Comparison of ENCODE assay signal across 22 mouse cellular contexts in genomic region chr2:25600037-25600436, GRCm38 (mm10). TPM values are rescaled to one million over a fixed set of nuclear protein-coding genes. Genes with fewer than 3 reads are reported as not detected.
"Had no signal": no experiment of that assay in that cellular context is flagged by ENCODE, and none has a peak within 500 bp of the region (broad histone marks: within the 10 kb centered on the region; RNA-seq: fewer than 3 reads in every experiment).

No protein-coding gene starts in this region.

- H3K9ac ChIP-seq: hindbrain, embryonic 14.5 days; limb, embryonic 13.5 days; midbrain, embryonic 12.5 days; midbrain, embryonic 15.5 days; neural tube, embryonic 13.5 days had no signal

- H3K4me2 ChIP-seq: hindbrain, embryonic 14.5 days; limb, embryonic 13.5 days; midbrain, embryonic 12.5 days; midbrain, embryonic 15.5 days; neural tube, embryonic 13.5 days had no signal

- H3K27ac ChIP-seq: hindbrain, embryonic 14.5 days; hindbrain, postnatal 0 days; layer of hippocampus, adult 2 months; limb, embryonic 10.5 days; limb, embryonic 13.5 days; midbrain, embryonic 12.5 days; midbrain, embryonic 15.5 days; neural tube, embryonic 13.5 days had no signal

- H3K4me3 ChIP-seq: layer of hippocampus, adult 2 months; limb, embryonic 10.5 days; limb, embryonic 13.5 days; midbrain, embryonic 12.5 days; midbrain, embryonic 15.5 days; neural tube, embryonic 13.5 days had no signal

- H3K4me1 ChIP-seq: limb, embryonic 10.5 days; limb, embryonic 13.5 days; midbrain, embryonic 12.5 days; midbrain, embryonic 15.5 days; neural tube, embryonic 13.5 days had no signal

- DNase-seq: kidney, adult 11 months; kidney, adult 9 months; kidney, postnatal 25 days; layer of hippocampus, adult 9-11 months; lung, adult 18-20 months; lung, postnatal 14 days; lung, postnatal 4 days; retina, postnatal 1 day; right cerebral cortex, postnatal 25 days; thymus, adult 18-20 months; thymus, postnatal 36 days had no signal

- H3K9me3 ChIP-seq: limb, embryonic 10.5 days; limb, embryonic 13.5 days; midbrain, embryonic 12.5 days; midbrain, embryonic 15.5 days; neural tube, embryonic 13.5 days had no signal

- H3K27me3 ChIP-seq: limb, embryonic 13.5 days; midbrain, embryonic 12.5 days; midbrain, embryonic 15.5 days; neural tube, embryonic 13.5 days had no signal

- ATAC-seq: hindbrain, postnatal 0 days; inflammation-experienced regulatory T-cells, adult 6 months; midbrain, embryonic 15.5 days had no signal

RNA-seq across cellular contexts. Expression of gene Ccdc183, which starts 17.4 kb away (rescaled TPM):
- polyA plus RNA-seq: inflammation-experienced regulatory T-cells, adult 6 months; large intestine, adult 2 months; spleen, adult 2 months had no signal
